ENCODE assay signal across 9 mouse cellular contexts in the genomic region with DNA sequence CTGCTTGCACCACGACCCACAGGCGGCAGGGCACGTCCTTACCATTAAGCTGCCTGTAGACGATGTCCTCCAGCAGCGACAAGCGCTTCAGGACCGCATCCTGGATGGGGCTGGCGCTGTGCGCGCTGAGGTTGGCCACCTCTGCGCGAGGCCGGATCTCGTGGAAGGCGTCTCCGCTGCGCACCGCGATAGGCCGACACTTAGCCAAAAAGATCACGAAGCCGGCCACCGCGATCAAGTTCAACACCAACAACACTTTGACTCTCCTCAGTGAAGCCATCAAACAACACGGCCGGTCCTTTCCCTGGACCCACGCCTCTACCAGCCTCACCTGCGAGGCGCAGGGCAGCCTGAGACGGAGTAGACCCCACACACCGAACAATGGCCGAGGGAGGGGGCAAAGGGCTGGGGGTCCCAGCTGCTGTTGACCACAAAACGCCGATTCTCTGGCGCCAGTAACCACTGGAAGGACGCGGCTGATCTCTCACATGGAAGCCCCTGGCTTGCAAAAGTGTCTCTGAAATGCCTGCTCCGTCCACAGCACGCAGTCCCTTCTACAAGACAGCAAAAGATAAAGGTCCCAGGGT. TPM values are rescaled to one million over a fixed set of nuclear protein-coding genes. Genes with fewer than 3 reads are reported as not detected.
A peak's percentile ranks its signal among the peaks of the same experiment; 100 is the strongest.
DNase-seq lines count a peak whose midpoint lies in the region; ATAC-seq lines count a peak whose summit lies in the region.
"Had no signal": no experiment of that assay in that cellular context is flagged by ENCODE, and none has a peak within 500 bp of the region (broad histone marks: within the 10 kb centered on the region; RNA-seq: fewer than 3 reads in every experiment).

No protein-coding gene starts in this region.

- H3K27ac ChIP-seq in heart, embryonic 10.5 days: no peak overlapping the region

- no peaks in the 10 kb centered on the region for H3K9me3 ChIP-seq in heart, embryonic 10.5 days

- H3K27me3 ChIP-seq in heart, embryonic 10.5 days (ENCODE audit: insufficient read depth, poor library complexity, severe bottlenecking): peaks cover 56% of the 10 kb centered on the region

- DNase-seq in frontal cortex, postnatal 25 days (ENCODE audit: low spot score in 2 of 2): no peak
- peak; percentile 6 for DNase-seq in 3134 (ENCODE audit: extremely low read depth, insufficient read length, low spot score)
- DNase-seq in cerebellum, postnatal 36 days: peak; percentile 44 to 45
- no peak for DNase-seq in heart, embryonic 10.5 days (ENCODE audit: low spot score)
- DNase-seq in left cerebral cortex, postnatal 36 days (ENCODE audit: low spot score in 2 of 2): peak; percentile 24 to 33
- peak; percentile 31 for DNase-seq in retina, embryonic 14.5 days (ENCODE audit: low spot score)

- WGBS in heart, embryonic 10.5 days: 1% methylated on average over 39 of the region's 39 CpGs

- H3K36me3 ChIP-seq in heart, embryonic 10.5 days: no peaks in the 10 kb centered on the region

- intact Hi-C loops in left cerebral cortex, postnatal 36 days (cut with DNase I): loop anchor here (5.0 to 10.0 kb wide), 2 partner anchors 121 to 302 kb away; no protein-coding TSS in a partner anchor

- peak overlapping the region; percentile 76 for H3K4me3 ChIP-seq in heart, embryonic 10.5 days
- H3K4me3 ChIP-seq: erythroblast, embryonic 14.5 days had no signal

- H3K4me1 ChIP-seq in heart, embryonic 10.5 days: peaks cover 8% of the 10 kb centered on the region; the same call in 1 of the 2 replicates

- ATAC-seq in frontal cortex, adult (ENCODE audit: low TSS enrichment): 0 out of 2 replicates have a peak, but pooled peaks have one; percentile 7
- no peak for ATAC-seq in CD4-positive, CD25-positive, alpha-beta regulatory T cell, adult 4 months

RNA-seq across cellular contexts. Expression of gene Galnt17, which starts 1.9 kb away (rescaled TPM):
- polyA plus RNA-seq in heart, embryonic 10.5 days (2016; fragmentation: Nextera tagmentation; extraction: Ambion mirVana): 0.89 and 0.95 TPM in 2 replicates
- total RNA-seq in left cerebral cortex, postnatal 36 days (2021): 10 to 100 TPM; 35.9 to 38.5 TPM
- not detected for polyA plus RNA-seq in CD4-positive, CD25-positive, alpha-beta regulatory T cell, adult 4 months (2017; shearing (Covaris generic))
- polyA plus RNA-seq: erythroblast, embryonic 14.5 days had no signal

Comparison
In these comparisons a context has a peak if more than half of its experiments do, and no peak if none do; other contexts are left out.
1. DNase-seq: peak in 3134 (single experiment), cerebellum, postnatal 36 days (2 of 2), left cerebral cortex, postnatal 36 days (2 of 2) and retina, embryonic 14.5 days (single experiment); none in frontal cortex, postnatal 25 days (0 of 2) and heart, embryonic 10.5 days (single experiment).